Mouse (Mus musculus) heart, adult 11 months (tissue): ENCODE results near the gene Stox2.

ENCODE experiments used
- DNase-seq: peaks from one replicate; pipeline ENCODE4 v3.0.0; 2022

Gene Stox2

DNA sequence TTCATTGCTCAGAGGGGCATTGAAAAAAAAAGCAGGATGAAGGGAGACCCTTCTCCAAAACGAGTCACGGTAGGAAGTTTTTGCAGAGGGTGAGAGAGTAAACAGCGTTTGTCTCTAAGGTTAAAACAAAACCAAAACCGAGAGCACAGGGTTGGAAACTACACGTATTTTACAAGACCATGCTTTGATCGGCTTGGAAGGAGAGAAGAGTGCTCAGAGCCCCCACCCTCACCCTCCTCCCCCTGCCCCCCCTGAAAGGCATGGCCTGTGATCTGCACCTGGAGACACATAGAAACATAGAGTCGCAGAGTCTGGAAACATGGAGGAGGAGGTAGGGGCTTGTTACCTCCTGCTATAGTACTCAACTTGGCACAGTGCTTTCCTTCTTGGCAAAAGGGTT is 272.3 kb downstream of the Stox2 start:
- no peak for DNase-seq

DNA sequence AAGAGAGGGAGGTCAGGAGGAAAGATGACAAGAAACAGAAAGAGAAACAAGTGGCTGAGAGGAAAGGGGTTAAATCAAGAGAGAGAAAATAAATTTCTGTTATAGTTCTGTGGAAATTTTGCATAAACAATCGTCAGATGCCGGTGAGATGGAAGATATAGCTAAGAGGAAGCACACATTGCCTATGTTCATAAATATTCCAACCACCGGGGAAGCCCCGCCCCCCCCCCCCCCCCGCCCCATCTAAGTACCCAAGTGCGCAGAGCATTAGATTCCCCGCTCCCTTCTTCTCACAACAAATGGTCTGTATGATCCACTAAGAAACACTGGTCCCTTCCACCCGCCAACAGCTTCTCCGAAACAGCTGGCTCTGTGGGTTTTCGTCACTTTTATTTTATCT is 273.3 kb downstream of the Stox2 start:
- no peak for DNase-seq

DNA sequence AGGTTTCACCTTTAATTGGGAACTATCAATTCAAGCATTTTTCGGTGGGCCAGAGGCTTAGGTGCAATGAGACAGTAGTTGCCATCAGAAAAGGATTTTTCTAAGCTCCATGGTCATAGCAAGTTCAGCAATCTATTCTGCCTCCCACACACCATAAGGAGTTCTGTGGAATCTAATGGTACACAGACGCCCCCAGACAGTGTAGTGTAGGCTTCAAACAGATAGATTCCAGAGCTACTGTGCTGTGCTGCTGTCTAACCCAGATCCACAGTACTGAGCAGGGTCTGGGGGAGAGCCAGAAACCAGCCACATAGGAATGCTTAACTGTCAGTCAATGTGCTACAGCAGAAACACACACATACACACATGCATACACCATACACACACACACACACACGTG is 285.5 kb downstream of the Stox2 start:
- no peak for DNase-seq

DNA sequence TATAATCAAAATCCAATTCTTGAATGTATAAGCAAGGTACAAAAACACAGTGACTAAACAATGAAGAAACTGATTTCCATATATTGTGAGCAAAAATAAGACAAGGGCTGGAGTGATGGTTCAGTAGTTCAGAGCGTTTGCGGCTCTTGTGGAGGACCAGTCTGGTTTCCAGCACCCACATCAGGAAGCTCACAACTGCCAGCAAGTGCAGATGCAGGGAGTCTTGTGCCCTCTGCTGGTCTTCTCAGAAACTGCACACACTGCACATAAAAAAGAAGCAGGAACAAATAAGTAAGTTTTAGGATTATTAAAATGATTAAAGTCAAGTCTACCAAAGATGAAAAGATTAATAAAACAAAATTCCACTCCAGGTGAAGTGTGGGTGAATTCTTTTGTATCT is 291.6 kb downstream of the Stox2 start:
- no peak for DNase-seq

DNA sequence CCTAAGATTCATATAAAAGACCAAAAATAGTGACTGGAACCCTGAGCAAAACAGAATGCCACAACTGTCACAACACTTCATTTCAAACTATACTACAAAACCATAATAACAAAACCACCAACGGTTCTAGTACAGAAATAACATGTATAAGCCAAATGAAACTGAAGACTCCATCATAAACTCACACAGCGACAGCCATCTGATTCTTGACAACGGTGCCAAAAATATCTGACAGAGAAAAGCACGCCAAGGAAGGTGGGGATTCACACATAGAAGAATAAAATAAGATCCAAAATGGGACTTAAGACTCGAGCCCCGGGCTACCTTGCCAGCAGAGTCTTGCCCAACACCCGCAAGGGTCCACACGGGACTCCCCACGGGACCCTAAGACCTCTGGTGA is 300.9 kb downstream of the Stox2 start:
- DNase-seq: no peak

DNA sequence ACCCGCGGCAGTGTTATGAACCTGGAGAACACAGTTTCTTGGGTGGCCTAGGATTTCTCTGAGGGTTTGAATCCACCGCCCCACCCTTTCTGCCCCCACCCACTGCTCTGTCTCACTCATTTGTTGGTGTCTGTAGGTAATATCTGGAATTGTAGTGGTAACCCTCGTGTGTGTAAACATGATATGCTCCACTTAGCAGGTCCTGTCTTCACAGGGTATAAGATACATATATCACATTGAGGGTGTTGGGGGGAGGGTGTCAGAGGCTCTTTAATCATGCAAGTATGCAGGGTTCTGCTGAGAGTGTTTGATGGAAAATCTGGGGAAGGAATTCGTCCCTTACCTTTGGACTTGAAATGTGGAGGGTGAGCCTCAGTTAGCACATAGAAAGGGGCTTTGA is 310.1 kb downstream of the Stox2 start:
- DNase-seq: no peak

DNA sequence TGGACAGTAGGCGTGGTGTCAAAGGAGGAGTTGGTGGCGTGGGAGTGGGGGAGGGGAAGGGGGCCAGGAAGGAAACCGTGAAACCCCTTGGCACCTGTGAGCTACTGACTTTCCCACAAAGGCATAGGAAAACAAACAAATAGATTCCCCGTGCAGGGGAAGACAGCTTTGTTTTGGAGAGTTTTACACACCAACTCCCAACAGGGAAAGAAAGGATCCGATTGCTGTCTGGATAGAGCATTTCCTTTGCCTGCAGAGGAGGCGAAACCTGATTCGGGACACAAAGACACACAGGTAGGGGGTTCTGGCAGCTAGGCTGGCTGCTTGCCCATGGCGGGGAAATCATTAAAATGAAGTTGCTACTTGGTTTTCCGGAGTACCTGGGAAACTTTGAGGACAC is 310.6 kb downstream of the Stox2 start:
- DNase-seq: no peak

DNA sequence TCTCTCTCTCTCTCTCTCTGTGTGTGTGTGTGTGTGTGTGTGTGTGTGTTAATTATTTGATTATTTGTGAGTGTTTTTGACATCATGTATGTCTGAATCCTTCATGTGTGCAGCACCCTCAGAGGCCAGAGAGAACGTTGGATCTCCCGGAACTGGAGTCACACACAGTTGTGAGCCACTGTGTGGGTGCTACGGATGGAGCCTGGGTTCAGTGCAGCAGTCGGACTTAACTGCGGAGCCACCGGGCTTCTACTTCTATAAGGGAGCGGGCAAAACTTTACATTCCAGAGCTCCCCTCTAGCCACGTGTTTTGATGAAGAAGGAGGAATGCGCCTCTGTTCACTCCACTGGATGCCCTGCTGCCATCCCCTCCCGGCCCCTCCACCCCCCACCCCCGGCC is 311.4 kb downstream of the Stox2 start:
- peak; percentile 66 for DNase-seq

DNA sequence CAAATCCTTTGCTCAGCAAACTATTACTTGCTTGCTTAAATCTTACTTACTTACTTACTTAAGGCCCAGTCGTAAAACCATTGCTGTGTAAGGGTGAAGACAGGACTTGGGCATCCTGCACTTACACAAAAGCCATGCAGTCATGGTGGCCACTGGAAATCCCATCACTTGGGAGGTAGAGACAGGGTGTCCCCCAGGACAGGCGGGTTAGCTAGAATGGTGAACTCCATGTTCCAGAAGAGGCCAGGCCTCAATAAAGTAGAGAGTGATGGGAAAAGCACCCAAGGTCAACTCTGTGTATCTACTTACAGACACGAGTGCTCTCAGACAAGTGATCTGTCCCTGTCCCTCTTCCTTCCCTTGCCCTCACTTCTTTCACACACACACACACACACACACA is 312.8 kb downstream of the Stox2 start:
- peak; percentile 57 for DNase-seq
